Mouse (Mus musculus) embryonic facial prominence, embryonic 14.5 days (tissue): ENCODE measurements at regions not wholly inside any gene's neighbourhood (a gene's known extent, or its start where the extent isn't known, plus 50 kb on each side); places are given as distances from the start of the nearest gene placed in this dataset.

Experiments
- ATAC-seq: fragments of 200-750 bp; cut with Nextera tagmentation; 2 replicates; pipeline ENCODE4 v1.8.0; 2017; ENCODE audit warnings: low read depth, moderate number of reproducible peaks, moderate TSS enrichment
- DNase-seq: peaks from one replicate; pipeline ENCODE4 v3.0.0-alpha.2; 2015; ENCODE audit warnings: low spot score
- H3K27ac ChIP-seq: fragments of 300-500 bp; sonication (generic); replicated peaks from 2 replicates; pipeline ENCODE4 v1.5.1; 2014; ENCODE audit warnings: low read depth, mild to moderate bottlenecking, low read length, moderate library complexity
- H3K27me3 ChIP-seq: fragments of 300-500 bp; sonication (generic); replicated peaks from 2 replicates; pipeline ENCODE4 v1.6.1; 2014; ENCODE audit warnings: low read length; ENCODE audit not compliant: control insufficient read depth, insufficient read depth
- H3K36me3 ChIP-seq: fragments of 300-500 bp; sonication (generic); 2 replicates; pipeline ENCODE4 v1.6.1; 2014; ENCODE audit warnings: low read length, mixed read lengths; ENCODE audit not compliant: control insufficient read depth, insufficient read depth
- H3K4me1 ChIP-seq: fragments of 300-500 bp; sonication (generic); 2 replicates; pipeline ENCODE4 v1.6.1; 2014; ENCODE audit warnings: antibody characterized with exemption, low read length; ENCODE audit not compliant: control insufficient read depth, insufficient read depth
- H3K4me2 ChIP-seq: fragments of 300-500 bp; sonication (generic); 2 replicates; pipeline ENCODE4 v1.6.1; 2014; ENCODE audit warnings: low read depth, mild to moderate bottlenecking, low read length, moderate library complexity, mixed read lengths
- H3K4me3 ChIP-seq: fragments of 300-500 bp; sonication (generic); 2 replicates; pipeline ENCODE4 v1.5.1; 2014; ENCODE audit warnings: low read depth, mild to moderate bottlenecking, low read length
- H3K9ac ChIP-seq: fragments of 300-500 bp; sonication (generic); 2 replicates; pipeline ENCODE4 v1.6.1; 2014; ENCODE audit warnings: low read depth, mild to moderate bottlenecking, low read length, moderate library complexity, mixed read lengths
- H3K9me3 ChIP-seq: fragments of 300-500 bp; sonication (generic); 2 replicates; pipeline ENCODE4 v1.6.1; 2016; ENCODE audit warnings: low read length; ENCODE audit not compliant: control insufficient read depth
- WGBS: fragments of 180-500 bp; shearing (Covaris S2); extraction: QIAGEN DNeasy Blood & Tissue Kit; methylation state at CpG from one replicate; pipeline ENCODE4 v1.1.7; 2014; 5-methylcytosine and 5-hydroxymethylcytosine counted together

GRCm38 (mm10) chr3:119653007-119653565 lies 131.2 kb downstream of the Ptbp2 start:
- Histone ChIP-seq H3K9me3 (no peaks in the 10 kb centered on the region), H3K4me1 (no peaks in the 10 kb centered on the region), H3K4me2 (no peak overlapping the region), H3K36me3 (no peaks in the 10 kb centered on the region), H3K27ac (no peak overlapping the region), H3K9ac (no peak overlapping the region), H3K4me3 (no peak overlapping the region), H3K27me3 (no peaks in the 10 kb centered on the region)
- DNase-seq (no peak), ATAC-seq (no peak)
- WGBS: 93% methylated on average over 14 of the region's 14 CpGs

- 50% methylated on average over 3 of the region's 3 CpGs for WGBS
- ATAC-seq: no peak
- no peaks in the 10 kb centered on the region for H3K27me3 ChIP-seq
- no peak overlapping the region for H3K9ac ChIP-seq
- no peaks in the 10 kb centered on the region for H3K9me3 ChIP-seq
- no peaks in the 10 kb centered on the region for H3K36me3 ChIP-seq
- no peak for DNase-seq
- no peak overlapping the region for H3K27ac ChIP-seq
- no peak overlapping the region for H3K4me2 ChIP-seq
- no peak overlapping the region for H3K4me3 ChIP-seq
- no peaks in the 10 kb centered on the region for H3K4me1 ChIP-seq
Observed at GRCm38 (mm10) chr3:119638633-119639032, 145.6 kb downstream of the Ptbp2 start.

GRCm38 (mm10) chr3:119635641-119636040 lies 148.6 kb downstream of the Ptbp2 start:
- Histone ChIP-seq H3K36me3 (no peaks in the 10 kb centered on the region), H3K4me1 (no peaks in the 10 kb centered on the region), H3K4me2 (no peak overlapping the region), H3K4me3 (no peak overlapping the region), H3K9me3 (no peaks in the 10 kb centered on the region), H3K27ac (no peak overlapping the region), H3K9ac (no peak overlapping the region), H3K27me3 (no peaks in the 10 kb centered on the region)
- WGBS: 66% methylated on average over 3 of the region's 3 CpGs
- no peak for ATAC-seq
- DNase-seq: no peak

- H3K9me3 ChIP-seq: no peaks in the 10 kb centered on the region
- no peaks in the 10 kb centered on the region for H3K4me1 ChIP-seq
- no peak overlapping the region for H3K27ac ChIP-seq
- H3K27me3 ChIP-seq: no peaks in the 10 kb centered on the region
- no peak overlapping the region for H3K4me3 ChIP-seq
- H3K9ac ChIP-seq: no peak overlapping the region
- no peaks in the 10 kb centered on the region for H3K36me3 ChIP-seq
- ATAC-seq: no peak
- no peak for DNase-seq
- 82% methylated on average over 2 of the region's 2 CpGs for WGBS
- H3K4me2 ChIP-seq: no peak overlapping the region
Observed at GRCm38 (mm10) chr3:119633516-119633915, 150.8 kb downstream of the Ptbp2 start.

- Histone ChIP-seq H3K4me3 (no peak overlapping the region), H3K36me3 (no peaks in the 10 kb centered on the region), H3K4me1 (no peaks in the 10 kb centered on the region), H3K9ac (no peak overlapping the region), H3K4me2 (no peak overlapping the region), H3K27me3 (no peaks in the 10 kb centered on the region), H3K27ac (no peak overlapping the region), H3K9me3 (no peaks in the 10 kb centered on the region)
- no peak for ATAC-seq
- no peak for DNase-seq
- WGBS: 81% methylated on average over 1 of the region's 1 CpGs
Observed at GRCm38 (mm10) chr3:119606116-119606515, 178.2 kb downstream of the Ptbp2 start.

GRCm38 (mm10) chr3:119588872-119589416 lies 195.3 kb downstream of the Ptbp2 start:
- Histone ChIP-seq H3K4me2 (no peak overlapping the region), H3K27me3 (no peaks in the 10 kb centered on the region), H3K4me3 (no peak overlapping the region), H3K4me1 (no peaks in the 10 kb centered on the region), H3K9ac (no peak overlapping the region), H3K9me3 (no peaks in the 10 kb centered on the region), H3K36me3 (no peaks in the 10 kb centered on the region), H3K27ac (no peak overlapping the region)
- WGBS: 84% methylated on average over 4 of the region's 4 CpGs
- DNase-seq (no peak), ATAC-seq (no peak)

- WGBS: 76% methylated on average over 2 of the region's 2 CpGs
- H3K27me3 ChIP-seq: no peaks in the 10 kb centered on the region
- H3K27ac ChIP-seq: no peak overlapping the region
- no peaks in the 10 kb centered on the region for H3K36me3 ChIP-seq
- DNase-seq: peak; percentile 4
- no peak for ATAC-seq
- no peaks in the 10 kb centered on the region for H3K4me1 ChIP-seq
- no peak overlapping the region for H3K4me2 ChIP-seq
- H3K9me3 ChIP-seq: no peaks in the 10 kb centered on the region
- H3K9ac ChIP-seq: no peak overlapping the region
- no peak overlapping the region for H3K4me3 ChIP-seq
Observed at GRCm38 (mm10) chr3:119587971-119588370, 196.3 kb downstream of the Ptbp2 start.

GRCm38 (mm10) chr3:119575516-119575915 lies 208.8 kb downstream of the Ptbp2 start:
- DNase-seq (peak; percentile 22), ATAC-seq (no peak)
- 62% methylated on average over 3 of the region's 3 CpGs for WGBS
- H3K9me3 ChIP-seq: no peaks in the 10 kb centered on the region
- H3K4me2 ChIP-seq: no peak overlapping the region
- no peak overlapping the region for H3K9ac ChIP-seq
- no peaks in the 10 kb centered on the region for H3K27me3 ChIP-seq
- H3K27ac ChIP-seq: no peak overlapping the region
- no peak overlapping the region for H3K4me3 ChIP-seq
- no peaks in the 10 kb centered on the region; the same call in 1 of the 2 replicates for H3K4me1 ChIP-seq
- H3K36me3 ChIP-seq: no peaks in the 10 kb centered on the region

- ATAC-seq (no peak), DNase-seq (no peak)
- Histone ChIP-seq H3K9me3 (no peaks in the 10 kb centered on the region), H3K4me1 (no peaks in the 10 kb centered on the region), H3K4me2 (no peak overlapping the region), H3K36me3 (no peaks in the 10 kb centered on the region), H3K27me3 (no peaks in the 10 kb centered on the region), H3K9ac (no peak overlapping the region), H3K27ac (no peak overlapping the region), H3K4me3 (no peak overlapping the region)
- WGBS: 71% methylated on average over 7 of the region's 7 CpGs
Observed at GRCm38 (mm10) chr3:119537884-119538283, 246.4 kb downstream of the Ptbp2 start.
